Mouse (Mus musculus): Measurements from ENCODE around the gene Gm43720. TPM values are rescaled to one million over a fixed set of nuclear protein-coding genes. Genes with fewer than 3 reads are reported as not detected.
A peak's percentile ranks its signal among the peaks of the same experiment; 100 is the strongest.

Gm43720 gene
- total and polyA plus RNA-seq, 2 experiments from 2014 or later = 0.08 TPM; not detected in 1

DNA sequence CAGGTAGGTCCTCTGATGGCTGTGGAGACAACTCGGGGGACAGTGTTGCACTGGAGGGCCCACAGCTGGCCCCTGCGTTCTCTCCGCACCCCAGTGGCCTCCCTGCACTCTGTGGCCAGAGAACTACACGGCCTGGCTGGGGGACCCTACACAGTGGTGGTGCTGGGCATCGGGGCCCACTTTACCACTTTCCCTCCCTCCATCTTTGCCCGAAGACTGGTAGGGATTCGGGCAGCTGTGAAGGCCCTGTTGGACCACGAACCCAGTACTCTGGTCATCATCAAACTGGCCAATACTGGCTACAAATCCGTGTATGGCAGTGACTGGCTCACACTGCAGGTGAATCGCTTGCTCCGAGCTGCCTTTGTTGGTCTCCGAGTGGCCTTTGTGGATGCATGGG is 28.6 kb downstream of the Gm43720 start:
- Histone ChIP-seq H3K9ac (replicated peaks; ENCODE audit: low read length) (no peak overlapping the region), H3K27ac (no peak overlapping the region), H3K36me3 (ENCODE audit: insufficient read depth, low read length) (no peaks in the 10 kb centered on the region), H3K27me3 (ENCODE audit: insufficient read depth, low read length) (no peaks in the 10 kb centered on the region), H3K4me3 (ENCODE audit: low read length) (no peak overlapping the region), H3K4me1 (ENCODE audit: insufficient read depth, low read length) (peaks cover 2% of the 10 kb centered on the region), H3K9me3 (ENCODE audit: low read length) (no peaks in the 10 kb centered on the region), H3K4me2 (ENCODE audit: low read depth, low read length) (no peak overlapping the region)
- ATAC-seq (no peak), DNase-seq (ENCODE audit: low spot score) (no peak)
- 86% methylated on average over 12 of the region's 12 CpGs for WGBS
- no peak for TF ChIP-seq CTCF (IDR thresholded peaks at IDR 0.05; ENCODE audit: low read depth)

DNA sequence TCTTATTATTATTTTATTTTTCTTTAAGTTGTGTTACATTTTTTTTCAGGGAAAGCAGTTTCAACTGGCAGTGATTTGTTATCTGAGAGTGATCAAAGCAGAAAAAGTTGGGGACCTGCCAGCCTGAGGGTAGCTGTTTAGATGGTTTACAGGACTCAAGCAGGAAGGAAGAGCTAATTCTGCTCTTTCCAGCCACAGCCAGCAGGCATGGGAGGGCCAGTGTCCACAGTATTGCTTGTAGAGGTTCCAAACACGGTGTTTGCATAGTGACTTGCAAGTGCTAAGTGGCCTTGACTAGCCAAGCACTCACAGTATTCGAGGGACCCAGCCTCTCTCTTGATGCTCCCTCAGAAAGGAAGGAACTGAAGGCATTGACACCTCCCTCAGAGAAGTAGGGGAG is 38.2 kb downstream of the Gm43720 start:
- H3K27ac ChIP-seq = no peak overlapping the region
- no peaks in the 10 kb centered on the region for H3K36me3 ChIP-seq (ENCODE audit: insufficient read depth, low read length)
- H3K4me2 ChIP-seq (ENCODE audit: low read depth, low read length) = no peak overlapping the region
- no peaks in the 10 kb centered on the region for H3K27me3 ChIP-seq (ENCODE audit: insufficient read depth, low read length)
- H3K4me1 ChIP-seq (ENCODE audit: insufficient read depth, low read length) = no peaks in the 10 kb centered on the region
- no peak overlapping the region for H3K9ac ChIP-seq (replicated peaks; ENCODE audit: low read length)
- no peak for TF ChIP-seq CTCF (IDR thresholded peaks at IDR 0.05; ENCODE audit: low read depth)
- no peak for ATAC-seq
- H3K4me3 ChIP-seq (ENCODE audit: low read length) = no peak overlapping the region
- no peak for DNase-seq (ENCODE audit: low spot score)
- no peaks in the 10 kb centered on the region for H3K9me3 ChIP-seq (ENCODE audit: low read length)
- 43% methylated on average over 2 of the region's 2 CpGs for WGBS

DNA sequence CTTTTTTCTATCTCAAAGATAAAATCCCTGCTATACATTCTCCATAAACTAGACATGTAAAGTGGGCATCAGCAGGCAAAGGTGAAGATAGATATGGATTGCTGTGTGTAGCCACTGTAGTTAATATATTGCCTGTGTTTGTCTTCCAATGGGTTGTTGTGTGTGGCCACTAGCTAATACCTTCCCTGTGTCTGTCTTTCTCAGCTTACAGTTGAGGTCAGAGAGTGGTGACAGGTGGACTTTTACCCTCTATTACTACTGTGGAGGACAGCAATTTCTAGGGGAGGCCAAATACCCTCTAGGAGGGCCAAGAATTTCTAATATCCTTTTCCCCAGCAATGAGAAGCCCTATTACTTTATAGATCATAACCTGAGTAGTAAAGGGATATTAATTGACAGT is 45.5 kb downstream of the Gm43720 start:
- no peak overlapping the region for H3K4me3 ChIP-seq (ENCODE audit: low read length)
- DNase-seq (ENCODE audit: low spot score) = no peak
- no peak overlapping the region for H3K4me2 ChIP-seq (ENCODE audit: low read depth, low read length)
- no peaks in the 10 kb centered on the region for H3K36me3 ChIP-seq (ENCODE audit: insufficient read depth, low read length)
- no peak for ATAC-seq
- no peak overlapping the region for H3K9ac ChIP-seq (replicated peaks; ENCODE audit: low read length)
- H3K27ac ChIP-seq = no peak overlapping the region
- no peaks in the 10 kb centered on the region for H3K9me3 ChIP-seq (ENCODE audit: low read length)
- H3K4me1 ChIP-seq (ENCODE audit: insufficient read depth, low read length) = no peaks in the 10 kb centered on the region
- no peak for TF ChIP-seq CTCF (IDR thresholded peaks at IDR 0.05; ENCODE audit: low read depth)
- no peaks in the 10 kb centered on the region for H3K27me3 ChIP-seq (ENCODE audit: insufficient read depth, low read length)

DNA sequence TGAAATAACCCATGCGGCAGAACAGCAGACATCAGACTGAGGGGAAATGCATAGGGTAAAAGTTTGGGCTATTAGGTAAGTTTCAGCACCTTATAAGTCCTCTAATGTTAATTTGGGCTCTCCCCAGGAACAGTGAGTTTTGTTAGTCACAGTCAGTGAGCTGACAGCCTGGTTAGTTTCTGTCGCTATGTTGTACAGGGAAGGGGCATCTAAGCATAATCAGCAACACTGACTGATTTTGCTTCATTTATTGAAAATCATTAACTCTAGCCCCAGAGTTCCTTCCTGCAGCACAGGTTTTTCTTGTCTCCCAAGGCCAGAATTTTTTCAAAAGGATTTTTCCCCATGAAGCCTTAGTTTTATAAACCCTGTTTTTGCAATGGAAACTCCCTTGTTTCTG is 46.0 kb downstream of the Gm43720 start:
- TF ChIP-seq CTCF (IDR thresholded peaks at IDR 0.05; ENCODE audit: low read depth) = no peak
- Histone ChIP-seq H3K4me3 (ENCODE audit: low read length) (no peak overlapping the region), H3K9ac (replicated peaks; ENCODE audit: low read length) (no peak overlapping the region), H3K27me3 (ENCODE audit: insufficient read depth, low read length) (no peaks in the 10 kb centered on the region), H3K4me2 (ENCODE audit: low read depth, low read length) (no peak overlapping the region), H3K9me3 (ENCODE audit: low read length) (no peaks in the 10 kb centered on the region), H3K36me3 (ENCODE audit: insufficient read depth, low read length) (no peaks in the 10 kb centered on the region), H3K4me1 (ENCODE audit: insufficient read depth, low read length) (no peaks in the 10 kb centered on the region), H3K27ac (no peak overlapping the region)
- ATAC-seq = no peak
- DNase-seq (ENCODE audit: low spot score) = no peak
- WGBS = 87% methylated on average over 2 of the region's 2 CpGs

DNA sequence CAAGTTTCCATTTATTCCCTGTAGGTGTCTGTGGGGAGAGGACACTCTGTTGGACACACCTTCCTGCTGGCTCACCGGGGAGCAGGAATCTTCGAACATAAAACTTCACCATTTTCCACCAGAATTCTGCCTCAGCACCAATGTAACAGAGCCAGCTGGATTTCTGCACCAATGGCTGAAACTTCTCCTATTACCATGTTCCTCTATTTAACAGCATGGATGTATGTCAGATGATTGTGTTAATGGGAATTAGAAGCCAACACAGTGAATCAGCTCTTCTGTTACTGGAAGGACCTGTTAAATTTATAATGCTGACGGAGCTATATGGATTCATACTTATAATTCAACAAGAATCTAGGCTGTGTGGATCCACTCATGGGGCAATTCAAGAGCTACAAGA is 50.2 kb downstream of the Gm43720 start:
- no peak overlapping the region for H3K9ac ChIP-seq (replicated peaks; ENCODE audit: low read length)
- no peak overlapping the region for H3K4me3 ChIP-seq (ENCODE audit: low read length)

DNA sequence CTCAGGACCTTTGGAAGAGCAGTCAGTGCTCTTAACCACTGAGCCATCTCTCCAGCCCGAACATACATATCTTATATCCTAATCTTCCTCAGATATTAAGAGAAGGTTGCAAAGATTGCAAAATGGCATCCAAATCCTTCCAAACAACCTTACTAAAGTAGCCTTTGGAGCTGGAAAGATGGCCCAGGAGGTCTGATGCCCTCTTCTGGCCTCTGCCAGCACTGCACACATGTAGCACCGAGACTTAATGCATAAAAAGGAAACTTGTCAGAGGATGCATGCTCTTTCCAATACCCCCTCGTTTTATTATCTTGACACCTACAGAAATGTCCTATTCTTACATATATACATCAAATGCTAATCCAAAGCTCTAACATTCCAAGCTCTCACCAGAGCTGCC is 51.7 kb downstream of the Gm43720 start:
- Histone ChIP-seq H3K9me3 (ENCODE audit: low read length) (no peaks in the 10 kb centered on the region), H3K36me3 (ENCODE audit: insufficient read depth, low read length) (no peaks in the 10 kb centered on the region), H3K27ac (no peak overlapping the region), H3K4me3 (ENCODE audit: low read length) (no peak overlapping the region), H3K4me2 (ENCODE audit: low read depth, low read length) (no peak overlapping the region), H3K4me1 (ENCODE audit: insufficient read depth, low read length) (no peaks in the 10 kb centered on the region), H3K27me3 (ENCODE audit: insufficient read depth, low read length) (no peaks in the 10 kb centered on the region), H3K9ac (replicated peaks; ENCODE audit: low read length) (no peak overlapping the region)
- peak; percentile 56 for TF ChIP-seq CTCF (IDR thresholded peaks at IDR 0.05; ENCODE audit: low read depth)
- 67% methylated on average over 3 of the region's 3 CpGs for WGBS
- DNase-seq (ENCODE audit: low spot score) = peak; percentile 9
- no peak for ATAC-seq

More for the DNA sequence above, 50.2 kb downstream of the Gm43720 start:
- H3K27me3 ChIP-seq (ENCODE audit: insufficient read depth, low read length) = no peaks in the 10 kb centered on the region
- no peaks in the 10 kb centered on the region for H3K4me1 ChIP-seq (ENCODE audit: insufficient read depth, low read length)
- no peak overlapping the region for H3K27ac ChIP-seq
- ATAC-seq (no peak), DNase-seq (ENCODE audit: low spot score) (no peak)
- WGBS = 95% methylated on average over 3 of the region's 3 CpGs
- no peaks in the 10 kb centered on the region for H3K36me3 ChIP-seq (ENCODE audit: insufficient read depth, low read length)
- no peaks in the 10 kb centered on the region for H3K9me3 ChIP-seq (ENCODE audit: low read length)
- no peak for TF ChIP-seq CTCF (IDR thresholded peaks at IDR 0.05; ENCODE audit: low read depth)
- no peak overlapping the region for H3K4me2 ChIP-seq (ENCODE audit: low read depth, low read length)

DNA sequence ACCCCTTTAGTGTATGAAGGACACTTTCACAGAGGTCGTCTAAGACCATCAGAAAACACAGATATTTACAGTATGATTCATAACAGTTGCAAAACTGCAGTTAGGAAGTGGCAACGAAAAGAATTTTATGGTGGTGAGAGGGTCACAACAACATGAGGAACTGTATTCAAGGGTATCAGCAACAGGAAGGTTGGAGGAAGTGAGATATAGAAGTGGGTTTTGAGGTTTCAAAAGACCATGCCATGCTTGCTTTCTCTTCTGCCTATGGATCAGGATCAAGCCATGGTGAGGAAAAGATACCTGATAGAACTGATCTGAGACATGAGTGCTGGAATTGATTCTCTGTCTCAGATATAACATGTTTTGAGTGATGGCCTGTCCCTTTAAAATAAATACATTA is 52.4 kb downstream of the Gm43720 start:
- H3K4me3 ChIP-seq (ENCODE audit: low read length) = no peak overlapping the region
- H3K9me3 ChIP-seq (ENCODE audit: low read length) = no peaks in the 10 kb centered on the region
- H3K4me1 ChIP-seq (ENCODE audit: insufficient read depth, low read length) = no peaks in the 10 kb centered on the region
- H3K4me2 ChIP-seq (ENCODE audit: low read depth, low read length) = no peak overlapping the region
- TF ChIP-seq CTCF (IDR thresholded peaks at IDR 0.05; ENCODE audit: low read depth) = no peak
- no peak overlapping the region for H3K9ac ChIP-seq (replicated peaks; ENCODE audit: low read length)
- DNase-seq (ENCODE audit: low spot score) (no peak), ATAC-seq (no peak)
- H3K27me3 ChIP-seq (ENCODE audit: insufficient read depth, low read length) = no peaks in the 10 kb centered on the region
- WGBS = 74% methylated on average over 2 of the region's 2 CpGs
- H3K36me3 ChIP-seq (ENCODE audit: insufficient read depth, low read length) = no peaks in the 10 kb centered on the region
- H3K27ac ChIP-seq = no peak overlapping the region
